Mouse (Mus musculus): ENCODE data around the gene Prkcq. TPM values are rescaled to one million over a fixed set of nuclear protein-coding genes. Genes with fewer than 3 reads are reported as not detected.

The Prkcq gene
- polyA plus RNA-seq, 1 experiment from 2014 or later = 20.1 TPM

- Histone ChIP-seq H3K9me3 (ENCODE audit: control insufficient read depth, low read length) (no peaks in the 10 kb centered on the region), H3K9ac (ENCODE audit: low read depth, low read length) (no peak overlapping the region), H3K4me3 (ENCODE audit: low read length) (no peak overlapping the region), H3K4me2 (ENCODE audit: low read length) (no peak overlapping the region), H3K27ac (ENCODE audit: low read depth, low read length) (no peak overlapping the region), H3K4me1 (ENCODE audit: control insufficient read depth, insufficient read depth, low read depth, low read length) (no peaks in the 10 kb centered on the region), H3K27me3 (replicated peaks; ENCODE audit: control insufficient read depth, insufficient read depth, low read length) (no peaks in the 10 kb centered on the region), H3K36me3 (ENCODE audit: control insufficient read depth, insufficient read depth, low read length) (no peaks in the 10 kb centered on the region)
- no peak for ATAC-seq
- 96% methylated on average over 6 of the region's 6 CpGs for WGBS
These were observed 33.8 kb downstream of the Prkcq start for GRCm38 (mm10) chr2:11205720-11206119.

GRCm38 (mm10) chr2:11208263-11208662 is 36.4 kb downstream of the Prkcq start:
- no peaks in the 10 kb centered on the region for H3K27me3 ChIP-seq (replicated peaks; ENCODE audit: control insufficient read depth, insufficient read depth, low read length)
- H3K9ac ChIP-seq (ENCODE audit: low read depth, low read length) = no peak overlapping the region
- H3K4me1 ChIP-seq (ENCODE audit: control insufficient read depth, insufficient read depth, low read depth, low read length) = no peaks in the 10 kb centered on the region
- WGBS = 85% methylated on average over 9 of the region's 9 CpGs
- no peaks in the 10 kb centered on the region for H3K36me3 ChIP-seq (ENCODE audit: control insufficient read depth, insufficient read depth, low read length)
- no peaks in the 10 kb centered on the region for H3K9me3 ChIP-seq (ENCODE audit: control insufficient read depth, low read length)
- no peak overlapping the region for H3K4me2 ChIP-seq (ENCODE audit: low read length)
- no peak overlapping the region for H3K4me3 ChIP-seq (ENCODE audit: low read length)
- no peak for ATAC-seq
- no peak overlapping the region for H3K27ac ChIP-seq (ENCODE audit: low read depth, low read length)

- Histone ChIP-seq H3K27ac (ENCODE audit: low read depth, low read length) (no peak overlapping the region), H3K9ac (ENCODE audit: low read depth, low read length) (no peak overlapping the region), H3K4me3 (ENCODE audit: low read length) (no peak overlapping the region), H3K4me2 (ENCODE audit: low read length) (no peak overlapping the region), H3K27me3 (replicated peaks; ENCODE audit: control insufficient read depth, insufficient read depth, low read length) (no peaks in the 10 kb centered on the region), H3K36me3 (ENCODE audit: control insufficient read depth, insufficient read depth, low read length) (no peaks in the 10 kb centered on the region), H3K9me3 (ENCODE audit: control insufficient read depth, low read length) (no peaks in the 10 kb centered on the region), H3K4me1 (ENCODE audit: control insufficient read depth, insufficient read depth, low read depth, low read length) (no peaks in the 10 kb centered on the region)
- no peak for ATAC-seq
- 88% methylated on average over 6 of the region's 6 CpGs for WGBS
These were observed 37.4 kb downstream of the Prkcq start for GRCm38 (mm10) chr2:11209335-11209734.

GRCm38 (mm10) chr2:11210241-11210916 is 38.5 kb downstream of the Prkcq start:
- H3K27me3 ChIP-seq (replicated peaks; ENCODE audit: control insufficient read depth, insufficient read depth, low read length) = no peaks in the 10 kb centered on the region
- no peaks in the 10 kb centered on the region for H3K36me3 ChIP-seq (ENCODE audit: control insufficient read depth, insufficient read depth, low read length)
- H3K4me3 ChIP-seq (ENCODE audit: low read length) = no peak overlapping the region
- no peaks in the 10 kb centered on the region for H3K9me3 ChIP-seq (ENCODE audit: control insufficient read depth, low read length)
- 63% methylated on average over 8 of the region's 8 CpGs for WGBS
- no peak overlapping the region for H3K9ac ChIP-seq (ENCODE audit: low read depth, low read length)
- no peak overlapping the region for H3K27ac ChIP-seq (ENCODE audit: low read depth, low read length)
- peak; percentile 51 for ATAC-seq
- H3K4me1 ChIP-seq (ENCODE audit: control insufficient read depth, insufficient read depth, low read depth, low read length) = no peaks in the 10 kb centered on the region
- no peak overlapping the region for H3K4me2 ChIP-seq (ENCODE audit: low read length)

- Histone ChIP-seq H3K4me1 (ENCODE audit: control insufficient read depth, insufficient read depth, low read depth, low read length) (no peaks in the 10 kb centered on the region), H3K27ac (ENCODE audit: low read depth, low read length) (no peak overlapping the region), H3K27me3 (replicated peaks; ENCODE audit: control insufficient read depth, insufficient read depth, low read length) (no peaks in the 10 kb centered on the region), H3K4me2 (ENCODE audit: low read length) (no peak overlapping the region), H3K36me3 (ENCODE audit: control insufficient read depth, insufficient read depth, low read length) (no peaks in the 10 kb centered on the region), H3K9ac (ENCODE audit: low read depth, low read length) (no peak overlapping the region), H3K9me3 (ENCODE audit: control insufficient read depth, low read length) (no peaks in the 10 kb centered on the region), H3K4me3 (ENCODE audit: low read length) (no peak overlapping the region)
- no peak for ATAC-seq
- WGBS = 68% methylated on average over 7 of the region's 7 CpGs
These were observed 40.2 kb downstream of the Prkcq start for GRCm38 (mm10) chr2:11211961-11212562.

- H3K4me2 ChIP-seq (ENCODE audit: low read length) = no peak overlapping the region
- no peaks in the 10 kb centered on the region for H3K27me3 ChIP-seq (replicated peaks; ENCODE audit: control insufficient read depth, insufficient read depth, low read length)
- no peak for ATAC-seq
- no peaks in the 10 kb centered on the region for H3K36me3 ChIP-seq (ENCODE audit: control insufficient read depth, insufficient read depth, low read length)
- H3K4me3 ChIP-seq (ENCODE audit: low read length) = no peak overlapping the region
- no peak overlapping the region for H3K27ac ChIP-seq (ENCODE audit: low read depth, low read length)
- no peaks in the 10 kb centered on the region for H3K9me3 ChIP-seq (ENCODE audit: control insufficient read depth, low read length)
- H3K4me1 ChIP-seq (ENCODE audit: control insufficient read depth, insufficient read depth, low read depth, low read length) = no peaks in the 10 kb centered on the region
- H3K9ac ChIP-seq (ENCODE audit: low read depth, low read length) = no peak overlapping the region
- 68% methylated on average over 4 of the region's 4 CpGs for WGBS
These were observed 44.5 kb downstream of the Prkcq start for GRCm38 (mm10) chr2:11216421-11216820.

GRCm38 (mm10) chr2:11216847-11217246 is 44.9 kb downstream of the Prkcq start:
- WGBS = 84% methylated on average over 5 of the region's 5 CpGs

GRCm38 (mm10) chr2:11218122-11218521 is 46.2 kb downstream of the Prkcq start:
- Histone ChIP-seq H3K9me3 (ENCODE audit: control insufficient read depth, low read length) (no peaks in the 10 kb centered on the region), H3K27me3 (replicated peaks; ENCODE audit: control insufficient read depth, insufficient read depth, low read length) (no peaks in the 10 kb centered on the region), H3K9ac (ENCODE audit: low read depth, low read length) (no peak overlapping the region), H3K27ac (ENCODE audit: low read depth, low read length) (no peak overlapping the region), H3K4me1 (ENCODE audit: control insufficient read depth, insufficient read depth, low read depth, low read length) (no peaks in the 10 kb centered on the region), H3K36me3 (ENCODE audit: control insufficient read depth, insufficient read depth, low read length) (no peaks in the 10 kb centered on the region), H3K4me2 (ENCODE audit: low read length) (no peak overlapping the region), H3K4me3 (ENCODE audit: low read length) (no peak overlapping the region)
- 81% methylated on average over 5 of the region's 5 CpGs for WGBS
- ATAC-seq = no peak

More at GRCm38 (mm10) chr2:11216847-11217246, 44.9 kb downstream of the Prkcq start:
- ATAC-seq = no peak
- Histone ChIP-seq H3K36me3 (ENCODE audit: control insufficient read depth, insufficient read depth, low read length) (no peaks in the 10 kb centered on the region), H3K4me1 (ENCODE audit: control insufficient read depth, insufficient read depth, low read depth, low read length) (no peaks in the 10 kb centered on the region), H3K27me3 (replicated peaks; ENCODE audit: control insufficient read depth, insufficient read depth, low read length) (no peaks in the 10 kb centered on the region), H3K4me2 (ENCODE audit: low read length) (no peak overlapping the region), H3K9ac (ENCODE audit: low read depth, low read length) (no peak overlapping the region), H3K9me3 (ENCODE audit: control insufficient read depth, low read length) (no peaks in the 10 kb centered on the region), H3K27ac (ENCODE audit: low read depth, low read length) (no peak overlapping the region), H3K4me3 (ENCODE audit: low read length) (no peak overlapping the region)

- 99% methylated on average over 2 of the region's 2 CpGs for WGBS
- no peaks in the 10 kb centered on the region for H3K4me1 ChIP-seq (ENCODE audit: control insufficient read depth, insufficient read depth, low read depth, low read length)
- ATAC-seq = no peak
These were observed 47.4 kb downstream of the Prkcq start for GRCm38 (mm10) chr2:11219262-11219661.

More at GRCm38 (mm10) chr2:11219262-11219661, 47.4 kb downstream of the Prkcq start:
- Histone ChIP-seq H3K36me3 (ENCODE audit: control insufficient read depth, insufficient read depth, low read length) (no peaks in the 10 kb centered on the region), H3K4me2 (ENCODE audit: low read length) (no peak overlapping the region), H3K9me3 (ENCODE audit: control insufficient read depth, low read length) (no peaks in the 10 kb centered on the region), H3K27ac (ENCODE audit: low read depth, low read length) (no peak overlapping the region), H3K9ac (ENCODE audit: low read depth, low read length) (no peak overlapping the region), H3K4me3 (ENCODE audit: low read length) (no peak overlapping the region), H3K27me3 (replicated peaks; ENCODE audit: control insufficient read depth, insufficient read depth, low read length) (no peaks in the 10 kb centered on the region)

Data from hindbrain, embryonic 16.5 days (tissue).